Mouse (Mus musculus) left cerebral cortex, postnatal 14 days (tissue): Measurements from ENCODE around the gene Gls. TPM values are rescaled to one million over a fixed set of nuclear protein-coding genes. Genes with fewer than 3 reads are reported as not detected.

Source experiments
- DNase-seq, 2 experiments: peaks; one replicate each; pipeline ENCODE4 v3.0.0; 2021 to 2022; ENCODE audit warnings: low spot score in 2 of 2, mixed read lengths in 1 of 2
- intact Hi-C: fragments of 180-260 bp; cut with DNase I; formaldehyde crosslinking; loops from one replicate; pipeline ENCODE4 v1.15.1; 2025
- total RNA-seq, 2 experiments: library from RNA; stranded (reverse); gene quantifications; 2 replicates each; pipeline ENCODE4 v1.2.3; 2021

Gls gene
- total RNA-seq, 2 experiments from 2014 or later, result 317 to 346 TPM

DNA sequence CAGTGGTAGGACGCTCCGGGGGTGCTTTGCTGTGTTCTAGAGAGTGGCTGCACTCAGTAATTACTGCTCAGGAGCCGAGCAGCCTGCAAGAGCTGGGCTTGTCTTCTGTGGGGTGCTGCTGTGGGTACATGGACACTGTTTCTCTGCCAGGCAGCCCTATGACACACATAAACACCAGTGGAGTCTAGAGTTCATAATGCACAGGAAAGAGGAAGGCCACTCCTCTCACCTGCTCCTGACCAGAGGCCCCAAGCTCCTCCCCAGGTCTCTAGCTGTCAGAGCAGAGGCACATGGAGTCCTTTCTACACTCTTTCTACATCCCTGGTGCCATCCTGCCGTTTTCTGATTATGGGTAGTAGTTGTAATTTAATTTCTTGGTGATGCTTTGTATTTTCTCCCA, 90.9 kb downstream of the Gls start:
- intact Hi-C loops, result no loop called here
- no peak for DNase-seq

DNA sequence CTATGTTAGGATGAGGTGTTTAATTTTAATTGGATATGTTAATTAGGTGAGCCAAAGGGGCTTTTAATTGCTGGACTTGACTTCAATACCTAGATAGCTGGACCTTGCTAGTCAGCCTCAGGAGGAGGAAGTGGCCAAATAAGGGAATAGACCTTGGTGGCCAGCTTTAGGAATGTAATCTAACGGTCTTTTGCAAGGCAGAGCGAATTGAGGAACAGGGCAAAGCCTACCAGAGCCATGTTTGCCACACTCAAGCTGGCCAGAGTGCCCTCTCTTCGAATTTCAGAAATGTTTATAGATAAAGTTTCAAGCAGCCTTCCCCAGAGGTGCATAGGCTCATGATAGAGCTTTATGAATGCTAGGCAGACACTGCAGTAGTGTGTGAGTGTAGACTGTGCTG, 91.5 kb downstream of the Gls start:
- DNase-seq, result no peak
- intact Hi-C loops, result no loop called here

GRCm38 (mm10) chr1:52140534-52140933, 92.5 kb downstream of the Gls start:
- DNase-seq, result peak; percentile 16 to 41
- intact Hi-C loops, result no loop called here

GRCm38 (mm10) chr1:52137292-52137691, 95.7 kb downstream of the Gls start:
- intact Hi-C loops, result no loop called here
- DNase-seq, result no peak

GRCm38 (mm10) chr1:52133254-52133653, 99.8 kb downstream of the Gls start:
- intact Hi-C loops, result no loop called here
- DNase-seq, result no peak

GRCm38 (mm10) chr1:52131787-52132377, 101.2 kb downstream of the Gls start:
- intact Hi-C loops, result no loop called here

DNA sequence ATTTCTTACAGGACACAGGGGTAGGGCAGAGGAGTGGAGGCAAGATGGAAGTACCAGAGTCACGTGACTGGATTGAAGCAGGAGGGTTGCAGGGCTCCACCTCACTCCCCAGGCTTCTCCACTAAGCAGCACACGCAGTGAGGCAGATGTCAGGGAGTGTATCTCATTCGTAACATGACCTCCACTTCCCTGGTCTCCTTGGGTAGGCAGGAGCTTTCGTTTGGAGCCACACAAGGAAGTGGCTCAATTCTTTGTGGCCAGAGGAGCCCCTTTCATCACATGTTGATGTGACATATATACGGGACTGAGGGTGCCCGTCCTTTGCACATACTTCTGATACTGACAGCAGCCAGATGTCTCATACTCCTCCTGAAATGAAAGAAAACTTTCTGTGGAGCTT, 103.2 kb downstream of the Gls start:
- DNase-seq, result no peak
- intact Hi-C loops, result no loop called here

More at GRCm38 (mm10) chr1:52131787-52132377, 101.2 kb downstream of the Gls start:
- peak in 1 of 2 experiments; percentile 53 for DNase-seq

DNA sequence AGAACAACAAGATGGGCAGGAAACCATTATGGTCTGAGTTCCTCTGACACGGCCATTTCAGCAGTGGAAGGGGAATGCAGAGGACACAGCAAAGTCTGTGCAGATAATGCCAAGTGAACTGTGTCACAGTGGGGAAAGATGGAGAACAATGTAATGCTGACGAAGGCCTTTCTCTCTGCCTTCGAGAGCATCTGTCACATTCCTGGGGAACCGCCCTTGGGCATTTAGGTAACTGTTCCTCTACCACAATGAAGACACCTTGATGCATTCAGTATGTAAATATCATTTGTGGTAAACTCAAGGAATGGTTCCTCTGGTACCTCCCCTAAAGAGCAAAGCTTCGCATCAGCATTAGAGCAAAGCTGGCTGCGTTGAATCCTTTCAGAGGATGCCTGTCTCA, 105.7 kb downstream of the Gls start:
- intact Hi-C loops, result no loop called here
- DNase-seq, result no peak

- intact Hi-C loops, result no loop called here
These were observed 108.2 kb downstream of the Gls start for GRCm38 (mm10) chr1:52124818-52125217.

GRCm38 (mm10) chr1:52121052-52121451, 112.0 kb downstream of the Gls start:
- intact Hi-C loops, result no loop called here
- no peak for DNase-seq

More at GRCm38 (mm10) chr1:52124818-52125217, 108.2 kb downstream of the Gls start:
- no peak for DNase-seq

- DNase-seq, result no peak
- intact Hi-C loops, result no loop called here
These were observed 112.8 kb downstream of the Gls start for GRCm38 (mm10) chr1:52120191-52120590.

DNA sequence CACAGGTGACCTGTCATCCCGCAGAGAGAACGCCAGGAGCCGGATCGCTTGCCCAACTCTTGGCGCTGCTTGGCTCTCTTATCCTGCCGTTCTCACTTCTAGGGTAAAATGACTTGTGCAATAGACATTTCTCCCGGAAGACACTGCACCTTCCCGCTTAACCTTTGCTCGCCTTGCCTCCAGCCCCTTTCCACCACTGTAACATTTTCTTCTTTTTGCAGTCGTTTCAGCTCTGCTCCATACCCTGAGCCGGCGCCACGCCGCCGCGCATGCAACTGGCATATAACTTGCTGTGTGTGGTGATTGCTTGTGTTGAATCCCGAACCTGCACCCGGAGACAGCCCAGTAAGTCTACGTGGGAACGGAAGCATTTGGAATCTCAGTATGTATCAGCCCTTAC, 113.3 kb downstream of the Gls start:
- intact Hi-C loops, result no loop called here
- no peak for DNase-seq

GRCm38 (mm10) chr1:52118860-52119591, 114.0 kb downstream of the Gls start, which contains the start of gene Stat1:
Gene Stat1, plus strand, starts transcription at chr1:52119440.
- DNase-seq, result peak; percentile 68 to 83
- intact Hi-C loops, result no loop called here

GRCm38 (mm10) chr1:52117777-52118176, 115.3 kb downstream of the Gls start:
- intact Hi-C loops, result no loop called here
- DNase-seq, result no peak

GRCm38 (mm10) chr1:52116441-52116840, 116.6 kb downstream of the Gls start:
- DNase-seq, result no peak
- intact Hi-C loops, result no loop called here

DNA sequence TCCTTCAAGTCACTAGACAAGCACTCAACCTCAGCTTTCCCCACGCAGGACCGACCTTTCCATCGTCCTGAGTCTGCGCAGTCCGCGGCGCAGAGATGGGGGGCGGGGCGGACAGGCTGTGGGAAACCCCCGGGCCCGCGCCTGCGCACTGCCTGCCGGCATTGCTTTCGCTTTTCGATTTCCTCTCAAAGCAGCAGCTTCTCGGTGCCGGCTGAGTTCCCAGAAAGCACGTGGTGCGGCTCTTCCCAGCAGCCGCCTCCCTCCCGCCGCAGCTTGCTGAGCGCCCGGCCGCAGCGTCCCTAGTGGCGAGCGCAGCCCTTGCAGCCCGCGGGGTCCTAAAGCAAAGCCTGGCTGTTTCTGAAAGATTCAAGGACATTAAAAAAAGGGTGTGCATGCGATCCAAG, 119.4 kb downstream of the Gls start:
- peak; percentile 99 for DNase-seq
- intact Hi-C loops, result no loop called here

Other genes with a start within 250 kb of the Gls start
- gene Stat4, start 246.1 kb downstream of the Gls start, total RNA-seq, result 1 to 10 TPM; 2.9 to 3.0 TPM
- 10 to 100 TPM; 13.2 to 13.9 TPM for gene Stat1, start 113.8 kb downstream of the Gls start, total RNA-seq